Mouse (Mus musculus) cortical plate, adult 2 months (tissue): ENCODE data around the gene Wfdc1. TPM values are rescaled to one million over a fixed set of nuclear protein-coding genes. Genes with fewer than 3 reads are reported as not detected.

Experiments
- H3K27ac ChIP-seq: fragments of 200-500 bp; 2 replicates; pipeline ENCODE4 v1.5.1; 2012; ENCODE audit warnings: low read length, control low read depth, inconsistent platforms; ENCODE audit not compliant: insufficient read depth
- H3K4me1 ChIP-seq: fragments of 200-500 bp; 2 replicates; pipeline ENCODE4 v1.6.1; 2011; ENCODE audit warnings: low read length; ENCODE audit not compliant: control insufficient read depth, insufficient read depth
- H3K4me3 ChIP-seq: fragments of 200-500 bp; 2 replicates; pipeline ENCODE4 v1.5.1; 2011; ENCODE audit warnings: mild to moderate bottlenecking, low read length, control low read depth; ENCODE audit not compliant: insufficient read depth
- CTCF ChIP-seq: fragments of 200-500 bp; IDR thresholded peaks from 2 replicates; pipeline ENCODE4 v1.5.1; 2011; ENCODE audit warnings: mild to moderate bottlenecking, control low read depth, low read length; ENCODE audit not compliant: insufficient read depth; ENCODE audit errors: extremely low read depth
- POLR2A ChIP-seq: fragments of 200-500 bp; IDR thresholded peaks from 2 replicates; pipeline ENCODE4 v1.6.1; 2011; ENCODE audit warnings: mild to moderate bottlenecking, low read length, control low read depth; ENCODE audit not compliant: insufficient read depth; ENCODE audit errors: extremely low read depth
- polyA plus RNA-seq: library from polyadenylated mRNA; depleted of rRNA; stranded (reverse); fragments of >200 nt; gene quantifications from 2 replicates; pipeline ENCODE4 v1.2.3, GENCODE M21; 2012

Gene Wfdc1
- polyA plus RNA-seq, 1 experiment: 20.3 TPM

DNA sequence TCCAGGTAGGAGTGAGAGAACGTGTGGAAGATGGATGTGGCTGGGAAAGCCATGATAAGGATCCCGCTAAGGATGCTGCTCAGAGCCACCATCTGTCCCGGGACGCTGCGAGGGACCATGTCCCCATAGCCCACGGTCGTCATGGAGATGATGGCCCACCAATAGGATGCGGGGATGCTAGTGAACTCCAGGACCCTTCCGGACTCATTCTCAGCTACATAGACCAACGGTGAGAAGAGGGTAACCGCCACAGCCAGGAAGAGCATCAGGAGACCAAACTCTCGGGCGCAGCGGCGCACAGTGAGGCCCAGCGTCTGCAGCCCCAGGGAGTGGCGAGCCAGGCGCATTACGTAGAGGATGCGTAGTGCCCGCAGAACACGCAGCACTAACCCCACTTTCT, 40.4 kb upstream of the Wfdc1 start:
- Histone ChIP-seq H3K4me3 (no peak overlapping the region), H3K27ac (no peak overlapping the region), H3K4me1 (no peaks in the 10 kb centered on the region)
- TF ChIP-seq CTCF: no peak
- TF ChIP-seq POLR2A: no peak

- Histone ChIP-seq H3K4me3 (no peak overlapping the region), H3K27ac (no peak overlapping the region), H3K4me1 (no peaks in the 10 kb centered on the region)
- TF ChIP-seq POLR2A (no peak), CTCF (no peak)
Measured at GRCm38 (mm10) chr8:119627199-119627598, 39.0 kb upstream of the Wfdc1 start.

DNA sequence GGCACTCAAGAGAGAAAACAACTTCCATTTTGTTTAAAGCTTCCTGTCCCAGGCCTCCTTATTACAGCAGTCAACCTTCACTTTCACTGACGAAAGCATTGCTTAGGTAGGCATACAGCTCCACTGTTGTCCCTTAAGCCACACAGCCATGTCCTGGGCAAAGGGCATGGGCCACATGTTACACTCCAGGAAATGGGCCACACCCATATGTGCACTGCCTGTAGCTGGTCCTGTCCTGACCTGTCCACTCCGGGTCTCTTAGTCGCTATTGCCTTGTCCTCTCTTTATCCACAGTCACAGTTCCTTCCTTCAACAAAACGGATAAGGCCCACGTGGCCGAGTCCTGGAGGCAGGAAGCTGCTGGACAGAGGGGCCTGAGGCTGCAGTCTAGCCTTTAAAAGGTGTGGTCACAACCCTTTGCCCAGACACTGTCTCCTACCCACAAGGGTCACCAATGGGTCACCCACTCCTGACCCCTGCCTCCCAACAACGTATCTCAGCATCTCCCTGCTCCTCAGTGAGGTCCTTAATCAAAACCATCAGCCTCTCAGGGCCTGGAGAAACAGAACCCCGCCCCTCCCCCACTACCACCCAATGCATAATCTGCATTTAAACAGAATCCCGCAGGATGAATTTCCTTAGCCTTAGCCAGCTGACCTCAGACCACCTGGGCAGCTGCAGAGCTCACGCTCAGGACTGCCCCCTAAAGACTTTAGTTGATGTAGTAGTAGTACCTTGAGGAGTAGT, 38.4 kb upstream of the Wfdc1 start:
- Histone ChIP-seq H3K4me1 (no peaks in the 10 kb centered on the region), H3K27ac (no peak overlapping the region), H3K4me3 (no peak overlapping the region)
- no peak for TF ChIP-seq POLR2A
- no peak for TF ChIP-seq CTCF

DNA sequence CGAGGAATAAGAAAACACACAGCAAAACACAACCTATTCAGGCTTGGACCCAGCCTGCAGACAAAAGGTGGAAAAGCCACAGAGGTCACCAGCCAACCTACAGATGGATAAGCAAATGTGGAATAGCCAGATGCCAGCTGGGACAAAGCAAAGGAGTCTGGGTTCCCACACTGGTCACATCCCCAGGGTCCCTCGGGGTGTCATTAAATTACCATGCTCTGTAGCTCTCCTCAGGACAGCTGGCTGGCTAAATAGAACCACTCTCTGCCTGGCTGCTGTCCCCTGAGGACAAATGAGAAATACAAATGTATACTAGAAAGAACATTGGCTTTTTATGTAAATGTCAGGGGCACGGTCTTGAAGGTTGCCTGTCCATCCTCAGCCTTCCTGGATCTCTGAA, 35.3 kb upstream of the Wfdc1 start:
- no peaks in the 10 kb centered on the region for H3K4me1 ChIP-seq
- H3K4me3 ChIP-seq: no peak overlapping the region
- no peak overlapping the region for H3K27ac ChIP-seq
- TF ChIP-seq CTCF (no peak), POLR2A (no peak)

- H3K4me3 ChIP-seq: no peak overlapping the region
- H3K4me1 ChIP-seq: no peaks in the 10 kb centered on the region
- TF ChIP-seq POLR2A (no peak), CTCF (no peak)
- no peak overlapping the region for H3K27ac ChIP-seq
Measured at GRCm38 (mm10) chr8:119632246-119632645, 33.9 kb upstream of the Wfdc1 start.

GRCm38 (mm10) chr8:119632909-119633308, 33.3 kb upstream of the Wfdc1 start:
- Histone ChIP-seq H3K4me1 (no peaks in the 10 kb centered on the region), H3K27ac (no peak overlapping the region), H3K4me3 (no peak overlapping the region)
- no peak for TF ChIP-seq POLR2A
- no peak for TF ChIP-seq CTCF

DNA sequence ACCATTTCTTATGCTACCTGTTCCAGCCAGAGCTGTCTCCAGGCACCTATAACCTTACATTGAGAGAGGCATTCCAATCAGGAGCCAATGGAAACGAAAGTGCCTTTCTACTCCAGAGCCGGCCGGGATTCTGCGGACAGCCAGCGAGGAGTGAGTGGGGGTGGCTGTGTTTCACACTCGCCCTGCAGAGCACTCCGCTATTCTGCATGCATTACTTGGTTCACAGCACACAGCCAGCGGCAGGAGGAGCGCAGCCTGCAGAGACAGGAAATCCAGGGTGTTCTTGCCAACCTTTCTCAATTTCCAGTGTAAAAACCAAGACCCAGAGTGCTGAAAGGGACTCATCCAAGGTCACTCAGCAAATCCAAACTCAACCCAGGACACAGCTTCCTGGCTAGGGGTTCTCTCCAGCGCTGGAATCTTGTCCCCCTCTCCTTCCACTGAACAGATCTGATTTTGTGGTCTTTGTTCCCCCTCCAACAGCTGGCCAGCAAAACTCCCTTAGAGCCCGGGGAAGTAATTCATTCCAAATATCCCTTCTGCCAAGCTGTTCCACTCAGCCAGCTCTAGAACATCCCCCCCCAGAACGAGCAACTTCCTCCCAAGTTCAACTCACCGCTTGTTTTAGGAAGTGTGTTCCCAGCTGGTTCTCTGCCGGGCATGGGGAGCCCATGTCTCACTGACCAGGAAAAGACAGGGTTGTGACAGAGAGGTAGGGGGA, 31.4 kb upstream of the Wfdc1 start:
- Histone ChIP-seq H3K4me1 (no peaks in the 10 kb centered on the region), H3K4me3 (no peak overlapping the region), H3K27ac (no peak overlapping the region)
- TF ChIP-seq POLR2A: no peak
- TF ChIP-seq CTCF: no peak

DNA sequence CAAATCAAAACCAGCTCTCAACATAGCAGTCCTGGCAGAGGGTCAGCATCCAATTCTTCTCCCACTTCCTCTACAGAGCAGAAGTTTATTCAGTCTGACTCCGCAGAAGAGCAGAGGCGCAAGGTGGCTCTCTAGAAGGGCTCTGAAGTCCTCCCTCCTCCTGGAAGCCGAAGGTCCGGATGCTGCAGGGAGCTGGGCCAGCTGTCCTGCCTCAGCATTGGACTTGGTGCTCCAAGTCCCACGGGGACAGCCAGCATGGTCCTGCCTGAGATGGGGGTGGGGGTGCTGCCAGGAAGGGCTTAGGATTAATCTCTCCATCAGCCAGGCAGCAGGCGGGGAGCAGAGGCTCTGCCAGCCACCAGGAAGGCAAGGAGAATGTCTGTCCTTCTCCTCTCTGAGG, 30.8 kb upstream of the Wfdc1 start, which contains the start of gene Kcng4:
Kcng4 (minus strand) TSS at position 303 of the 400 bp plus-strand sequence.
- H3K4me3 ChIP-seq: no peak within 1 kb of the TSS
- H3K4me1 ChIP-seq: no peaks in the 10 kb centered on the region
- TF ChIP-seq CTCF (no peak), POLR2A (no peak)
- no peak within 1 kb of the TSS for H3K27ac ChIP-seq

DNA sequence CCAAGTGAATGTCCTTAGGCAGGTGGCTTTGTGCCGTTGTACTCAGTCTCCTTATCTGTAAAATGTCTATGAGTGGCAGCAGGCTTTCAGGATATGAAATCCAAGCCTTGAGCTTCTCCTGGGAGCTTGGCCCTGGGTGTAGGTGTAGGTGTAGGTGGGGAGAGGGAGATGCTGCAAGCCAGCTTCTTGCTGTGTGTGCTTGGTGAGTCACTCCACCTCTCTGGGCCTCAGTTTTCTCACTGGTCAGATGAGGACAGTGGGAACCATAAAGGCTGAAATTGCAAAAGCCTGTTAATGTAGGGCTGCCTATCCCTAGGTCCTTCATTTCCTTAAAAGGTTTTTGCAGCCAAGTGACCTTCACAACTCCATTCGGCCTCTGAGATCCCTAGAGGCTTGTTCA, 30.2 kb upstream of the Wfdc1 start:
- no peak overlapping the region for H3K27ac ChIP-seq
- no peaks in the 10 kb centered on the region for H3K4me1 ChIP-seq
- no peak overlapping the region for H3K4me3 ChIP-seq
- TF ChIP-seq CTCF: no peak
- TF ChIP-seq POLR2A: no peak

DNA sequence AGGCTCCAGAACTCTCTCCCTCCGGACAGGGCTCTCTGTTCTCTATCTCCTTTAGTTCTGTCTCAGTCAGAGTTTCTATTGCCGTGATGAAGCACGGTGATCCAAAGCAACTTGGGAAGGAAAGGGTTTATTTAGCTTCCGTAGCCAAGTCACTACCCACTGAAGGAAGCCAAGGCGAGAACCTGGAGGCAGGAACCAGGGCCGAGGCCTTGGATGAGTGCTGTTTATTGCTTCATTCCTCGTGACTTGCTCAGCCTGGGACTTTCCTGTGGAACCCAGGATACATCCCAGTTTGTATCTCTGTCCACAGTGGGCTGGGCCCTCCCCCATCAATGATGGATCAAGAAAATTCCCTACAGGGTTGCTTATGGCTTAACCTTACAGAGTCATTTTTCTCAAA, 29.4 kb upstream of the Wfdc1 start:
- TF ChIP-seq POLR2A: no peak
- no peak overlapping the region for H3K4me3 ChIP-seq
- H3K27ac ChIP-seq: no peak overlapping the region
- H3K4me1 ChIP-seq: no peaks in the 10 kb centered on the region
